Mouse (Mus musculus) thymus, postnatal 10 days (tissue): Measurements from ENCODE around the gene Tmem179.
A peak's percentile ranks its signal among the peaks of the same experiment; 100 is the strongest.

Experiments
- DNase-seq, 2 experiments: peaks; one replicate each; pipeline ENCODE4 v3.0.0; 2021; ENCODE audit warnings: low spot score in 2 of 2

Gene Tmem179

GRCm38 (mm10) chr12:112463750-112464444, 52.6 kb downstream of the Tmem179 start:
- no peak for DNase-seq

- DNase-seq = no peak
Observed at GRCm38 (mm10) chr12:112463209-112463608, 53.3 kb downstream of the Tmem179 start.

- no peak for DNase-seq
Observed at GRCm38 (mm10) chr12:112462423-112462822, 54.1 kb downstream of the Tmem179 start.

GRCm38 (mm10) chr12:112457839-112458238, 58.7 kb downstream of the Tmem179 start:
- no peak for DNase-seq

GRCm38 (mm10) chr12:112456144-112456713, 60.3 kb downstream of the Tmem179 start:
- no peak for DNase-seq

GRCm38 (mm10) chr12:112451826-112452225, 64.7 kb downstream of the Tmem179 start:
- no peak for DNase-seq

GRCm38 (mm10) chr12:112451381-112451780, 65.2 kb downstream of the Tmem179 start:
- no peak for DNase-seq

- peak; percentile 71 to 84 for DNase-seq
Observed at GRCm38 (mm10) chr12:112450883-112451282, 65.7 kb downstream of the Tmem179 start.
